Comparison of ENCODE assay signal across 8 mouse cellular contexts in genomic region chr6:94281606-94282280, GRCm38 (mm10). TPM values are rescaled to one million over a fixed set of nuclear protein-coding genes. Genes with fewer than 3 reads are reported as not detected.
DNase-seq lines count a peak whose midpoint lies in the region; ATAC-seq and TF ChIP-seq lines count a peak whose summit lies in the region.

No protein-coding gene starts in this region.

- H3K4me3 ChIP-seq in kidney, adult 2 months (ENCODE audit: insufficient read depth, low read depth, low read length) = peak overlapping the region; percentile 81
- H3K4me3 ChIP-seq in cortical plate, adult 2 months (ENCODE audit: insufficient read depth, low read length) = peak overlapping the region; percentile 37
- H3K4me3 ChIP-seq in heart, embryonic 14.5 days (ENCODE audit: control insufficient read depth in 1 of 2, insufficient read depth in 1 of 2, low read depth in 1 of 2, low read length in 2 of 2) = peak overlapping the region; percentile 63 to 84
- H3K4me3 ChIP-seq in midbrain, postnatal 0 days (ENCODE audit: low read depth, low read length) = peak overlapping the region; percentile 86

- no peak for TF ChIP-seq POLR2A in kidney, adult 2 months (IDR thresholded peaks at IDR 0.05; ENCODE audit: low read depth, low read length)
- TF ChIP-seq POLR2A in cortical plate, adult 2 months (IDR thresholded peaks at IDR 0.05; ENCODE audit: extremely low read depth, insufficient read depth, low read length) = peak; percentile 45; the same call in 1 of the 2 replicates

- H3K9me3 ChIP-seq in heart, embryonic 14.5 days (ENCODE audit: control insufficient read depth, low read length) = no peaks in the 10 kb centered on the region
- no peaks in the 10 kb centered on the region for H3K9me3 ChIP-seq in midbrain, postnatal 0 days (ENCODE audit: low read length)

- TF ChIP-seq CTCF in kidney, adult 2 months (conservative IDR thresholded peaks at IDR 0.05; ENCODE audit: insufficient read depth, insufficient read length, low read depth, low read length) = no peak
- TF ChIP-seq CTCF in cortical plate, adult 2 months (IDR thresholded peaks at IDR 0.05; ENCODE audit: extremely low read depth, insufficient read depth, low read length) = no peak
- no peak for TF ChIP-seq CTCF in midbrain, postnatal 0 days (IDR thresholded peaks at IDR 0.05)

- H3K9ac ChIP-seq in heart, embryonic 14.5 days (ENCODE audit: low read length) = peak overlapping the region; percentile 93
- H3K9ac ChIP-seq in midbrain, postnatal 0 days (replicated peaks; ENCODE audit: low read length, poor library complexity, severe bottlenecking) = no peak overlapping the region

- intact Hi-C loops in left cerebral cortex, postnatal 36 days (cut with DNase I) = loop anchor here (5.0 to 10.0 kb wide), 3 partner anchors 114 to 199 kb away; no protein-coding TSS in a partner anchor

- H3K36me3 ChIP-seq in kidney, adult 2 months (ENCODE audit: control insufficient read depth, insufficient read depth, low read length) = no peaks in the 10 kb centered on the region
- H3K36me3 ChIP-seq in heart, embryonic 14.5 days (ENCODE audit: control insufficient read depth, insufficient read depth, low read length) = no peaks in the 10 kb centered on the region
- H3K36me3 ChIP-seq in midbrain, postnatal 0 days (ENCODE audit: insufficient read depth, low read length) = no peaks in the 10 kb centered on the region

- no peak for ATAC-seq in heart, embryonic 14.5 days (ENCODE audit: insufficient number of reproducible peaks, insufficient read depth, low FRiP score, low read depth)
- no peak for ATAC-seq in midbrain, postnatal 0 days (ENCODE audit: low FRiP score)
- ATAC-seq in megakaryocyte-erythroid progenitor cell, adult 5-6 weeks (replicated peaks; ENCODE audit: low FRiP score, low TSS enrichment, poor library complexity, severe bottlenecking) = no peak

- peaks cover 5% of the 10 kb centered on the region; the same call in 1 of the 2 replicates for H3K4me1 ChIP-seq in kidney, adult 2 months (ENCODE audit: control insufficient read depth, insufficient read depth, low read length)
- no peaks in the 10 kb centered on the region for H3K4me1 ChIP-seq in cortical plate, adult 2 months (ENCODE audit: control insufficient read depth, insufficient read depth, low read length)
- H3K4me1 ChIP-seq in heart, embryonic 14.5 days (ENCODE audit: control insufficient read depth in 2 of 2, insufficient read depth in 2 of 2, low read length in 2 of 2) = peaks cover 8 to 37% of the 10 kb centered on the region in 2 experiments
- H3K4me1 ChIP-seq in midbrain, postnatal 0 days (ENCODE audit: insufficient read depth, low read length) = peaks cover 13% of the 10 kb centered on the region; the same call in 1 of the 2 replicates

- no peaks in the 10 kb centered on the region for H3K27me3 ChIP-seq in kidney, adult 2 months (replicated peaks; ENCODE audit: control insufficient read depth, insufficient read depth, low read length)
- H3K27me3 ChIP-seq in heart, embryonic 14.5 days (ENCODE audit: control insufficient read depth, insufficient read depth, low read length) = no peaks in the 10 kb centered on the region
- H3K27me3 ChIP-seq in midbrain, postnatal 0 days (ENCODE audit: insufficient read depth, low read length) = no peaks in the 10 kb centered on the region

- peak overlapping the region; percentile 94 for H3K4me2 ChIP-seq in heart, embryonic 14.5 days (ENCODE audit: low read length)
- peak overlapping the region; percentile 96 for H3K4me2 ChIP-seq in midbrain, postnatal 0 days (ENCODE audit: low read depth, low read length, poor library complexity, severe bottlenecking)

- H3K27ac ChIP-seq in kidney, adult 2 months (ENCODE audit: insufficient read depth, low read depth, low read length) = no peak overlapping the region
- no peak overlapping the region for H3K27ac ChIP-seq in cortical plate, adult 2 months (ENCODE audit: insufficient read depth, low read length)
- H3K27ac ChIP-seq in heart, embryonic 14.5 days (replicated peaks in 1 of 2; ENCODE audit: control insufficient read depth in 1 of 2, insufficient read depth in 1 of 2, low read depth in 2 of 2, low read length in 2 of 2) = peak overlapping the region; percentile 9 to 99; a peak in 3 of 4 replicates
- no peak overlapping the region for H3K27ac ChIP-seq in midbrain, postnatal 0 days (ENCODE audit: low read depth, low read length)

- 47% methylated on average over 17 of the region's 17 CpGs for WGBS in kidney, adult 2 months
- 5% methylated on average over 17 of the region's 17 CpGs for WGBS in heart, embryonic 14.5 days
- WGBS in midbrain, postnatal 0 days = 10% methylated on average over 17 of the region's 17 CpGs

- DNase-seq in kidney, adult 2 months = peak; percentile 12
- no peak for DNase-seq in kidney, adult 9 months
- DNase-seq in left cerebral cortex, postnatal 36 days (ENCODE audit: low spot score in 2 of 2) = peak; percentile 48 to 64
- peak; percentile 9 for DNase-seq in midbrain, postnatal 0 days (ENCODE audit: low spot score)
- DNase-seq in spleen, postnatal 10 days (ENCODE audit: low spot score in 2 of 2) = no peak

RNA-seq across cellular contexts. Expression of gene Magi1, which starts 2.0 kb away (rescaled TPM):
- 5.8 and 6.1 TPM in 2 replicates for polyA plus RNA-seq in kidney, adult 2 months (2012; rRNA removed)
- 39.3 and 39.5 TPM in 2 replicates for polyA plus RNA-seq in cortical plate, adult 2 months (2012; rRNA removed)
- polyA plus RNA-seq in heart, embryonic 14.5 days (2014; fragmentation: Nextera tagmentation; extraction: Ambion mirVana) = 7.6 and 7.9 TPM in 2 replicates
- 10 to 100 TPM; 81.0 to 87.5 TPM for total RNA-seq in left cerebral cortex, postnatal 36 days (2021)
- 45.4 and 70.4 TPM in 2 replicates for total RNA-seq in midbrain, postnatal 0 days (2014; rRNA removed)
- polyA plus RNA-seq in midbrain, postnatal 0 days (2015; fragmentation: Nextera tagmentation; extraction: Ambion mirVana) = 24.1 and 27.6 TPM in 2 replicates
- 0.54 and 0.57 TPM in 2 replicates for total RNA-seq in megakaryocyte-erythroid progenitor cell, adult 5-6 weeks (2014; fragmentation: Nextera tagmentation)
- 0.15 and 0.28 TPM in 2 replicates for total RNA-seq in megakaryocyte-erythroid progenitor cell, adult 5-6 weeks (2017)

Comparison
In these comparisons a context has a peak if more than half of its experiments do, and no peak if none do; other contexts are left out.
1. DNase-seq: peak in kidney, adult 2 months (single experiment), left cerebral cortex, postnatal 36 days (2 of 2) and midbrain, postnatal 0 days (single experiment); none in kidney, adult 9 months (single experiment) and spleen, postnatal 10 days (0 of 2).
2. H3K27ac ChIP-seq: peak in heart, embryonic 14.5 days (2 of 2); none in kidney, adult 2 months (single experiment), cortical plate, adult 2 months (single experiment) and midbrain, postnatal 0 days (single experiment).
3. Peak in every context shown above with its lines, with median percentiles within 50 percentile points of each other: H3K4me3 ChIP-seq.